Mouse (Mus musculus) E14TG2a.4 (cell line): ENCODE measurements around the gene Nfs1.

ENCODE experiments used
- CTCF ChIP-seq: conservative IDR thresholded peaks from 2 replicates; pipeline ENCODE4 v1.5.1; 2014; ENCODE audit warnings: low read length
- NANOG ChIP-seq: IDR thresholded peaks from 2 replicates; pipeline ENCODE4 v1.6.1; 2014; ENCODE audit warnings: borderline replicate concordance, low read length, mixed read lengths
- POU5F1 ChIP-seq: IDR thresholded peaks from 2 replicates; pipeline ENCODE4 v1.6.1; 2014; ENCODE audit warnings: low read length, borderline replicate concordance

GRCm38 (mm10) chr2:156177651-156178050 is 33.7 kb upstream of the Nfs1 start:
- no peak for TF ChIP-seq CTCF
- no peak for TF ChIP-seq POU5F1
- no peak for TF ChIP-seq NANOG
